Mouse (Mus musculus) heart, adult 2 months (tissue): ENCODE data around the gene Fxyd7.

Source experiments
- EP300 ChIP-seq: fragments of 200-500 bp; IDR thresholded peaks from 2 replicates; pipeline ENCODE4 v1.6.1; 2011; ENCODE audit warnings: low read depth, low read length, control low read depth; ENCODE audit not compliant: insufficient read depth
- POLR2A ChIP-seq: fragments of 200-500 bp; IDR thresholded peaks from 2 replicates; pipeline ENCODE4 v1.6.1; 2011; ENCODE audit warnings: mild to moderate bottlenecking, low read depth, low read length, control low read depth; ENCODE audit not compliant: insufficient read depth

- TF ChIP-seq POLR2A, result no peak
- no peak for TF ChIP-seq EP300
These were observed 11.8 kb upstream of the Fxyd7 start for GRCm38 (mm10) chr7:31063074-31063560.
